Mouse (Mus musculus) CD8-positive naive resting alpha-beta T cell, adult 2 months (primary cell): Measurements from ENCODE around the gene Pigw.
"Not testable (repeated sequence)": the region's sequence is repeated elsewhere in the genome, so short reads cannot be mapped to it uniquely, and the experiment has no call there.

Experiments used
- DNase-seq, 2 experiments: peaks; one replicate each; pipeline ENCODE4 v3.0.0; 2022; ENCODE audit warnings: low read depth in 2 of 2, low spot score in 2 of 2

Pigw gene

GRCm38 (mm10) chr11:84880465-84880961, 428 bp upstream of the Pigw start:
- no peak for DNase-seq

- no peak for DNase-seq
These were observed 896 bp downstream of the Pigw start for GRCm38 (mm10) chr11:84879007-84879771.

- DNase-seq = not testable (repeated sequence)
These were observed 4.1 kb downstream of the Pigw start for GRCm38 (mm10) chr11:84876020-84876419.

- no peak for DNase-seq
These were observed 6.8 kb downstream of the Pigw start for GRCm38 (mm10) chr11:84873042-84873833.

GRCm38 (mm10) chr11:84871548-84872069, 8.5 kb downstream of the Pigw start:
- DNase-seq = no peak

GRCm38 (mm10) chr11:84871046-84871445, 9.0 kb downstream of the Pigw start:
- DNase-seq = no peak

GRCm38 (mm10) chr11:84870337-84871043, 9.6 kb downstream of the Pigw start, which contains the start of gene Ggnbp2:
Ggnbp2 (minus strand) TSS chr11:84870817.
- DNase-seq = peak; percentile 88 to 90

- peak; percentile 92 for DNase-seq
These were observed 10.4 kb downstream of the Pigw start for GRCm38 (mm10) chr11:84869537-84870232.

GRCm38 (mm10) chr11:84868786-84869259, 11.3 kb downstream of the Pigw start:
- peak in 1 of 2 experiments; percentile 23 for DNase-seq

- no peak for DNase-seq
These were observed 12.5 kb downstream of the Pigw start for GRCm38 (mm10) chr11:84867586-84867985.

GRCm38 (mm10) chr11:84865268-84865667, 14.8 kb downstream of the Pigw start:
- DNase-seq = no peak

GRCm38 (mm10) chr11:84855285-84855684, 24.8 kb downstream of the Pigw start:
- DNase-seq = no peak

GRCm38 (mm10) chr11:84847475-84848090, 32.5 kb downstream of the Pigw start:
- no peak for DNase-seq

GRCm38 (mm10) chr11:84846741-84847474, 33.2 kb downstream of the Pigw start:
- no peak for DNase-seq

GRCm38 (mm10) chr11:84839330-84839729, 40.8 kb downstream of the Pigw start:
- DNase-seq = no peak

GRCm38 (mm10) chr11:84829495-84829894, 50.6 kb downstream of the Pigw start:
- DNase-seq = not testable (repeated sequence)

GRCm38 (mm10) chr11:84828516-84829399, 51.3 kb downstream of the Pigw start, which contains the start of gene Dhrs11:
Dhrs11 (minus strand) TSS chr11:84828994.
- peak; percentile 64 to 70 for DNase-seq

- DNase-seq = no peak
These were observed 52.1 kb downstream of the Pigw start for GRCm38 (mm10) chr11:84827901-84828503.
